Mouse (Mus musculus) right cerebral cortex, postnatal 25 days (tissue): ENCODE data around the gene Gm17622.

ENCODE experiments used
- DNase-seq: peaks from one replicate; pipeline ENCODE4 v3.0.0; 2022

Gene Gm17622

DNA sequence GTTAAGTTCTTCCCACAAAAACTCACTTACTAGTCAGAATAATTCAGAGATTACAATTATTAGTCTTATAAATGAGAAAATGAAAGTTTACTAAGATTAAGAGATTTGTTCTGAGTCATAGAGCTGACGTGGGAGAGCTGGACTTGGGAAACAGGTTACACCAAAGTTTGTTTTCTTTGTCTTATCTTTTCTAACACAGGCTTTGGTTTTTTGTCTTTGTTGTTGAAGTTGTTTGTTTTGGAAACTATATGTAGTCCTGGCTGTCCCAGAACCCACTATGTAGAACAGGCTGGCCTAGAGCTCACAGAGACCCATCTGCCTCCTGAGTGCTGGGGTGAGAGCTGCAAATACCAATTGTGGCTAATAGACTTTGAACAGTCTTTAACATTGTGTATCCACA, 20.7 kb downstream of the Gm17622 start:
- DNase-seq, result no peak

DNA sequence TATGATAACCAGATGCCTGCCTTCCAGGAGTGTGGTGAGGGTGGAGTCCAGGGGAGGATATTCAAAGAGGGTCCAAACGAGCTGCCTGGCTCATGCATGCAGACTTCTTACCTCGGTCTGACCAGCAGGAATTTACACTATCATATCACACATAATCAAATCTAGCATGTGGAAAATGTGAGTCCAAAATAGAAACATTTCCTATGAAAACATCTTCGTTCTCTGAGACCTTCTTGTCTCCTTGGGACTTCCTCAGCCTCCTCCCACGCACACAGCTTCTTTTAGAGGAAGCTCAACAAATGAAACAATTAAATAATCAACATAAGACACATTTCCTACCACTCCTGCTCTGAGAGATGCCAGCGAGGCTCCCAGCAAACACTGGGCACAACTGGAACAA, 21.4 kb downstream of the Gm17622 start:
- no peak for DNase-seq

GRCm38 (mm10) chr13:96514154-96514942, 23.8 kb downstream of the Gm17622 start:
- no peak for DNase-seq

DNA sequence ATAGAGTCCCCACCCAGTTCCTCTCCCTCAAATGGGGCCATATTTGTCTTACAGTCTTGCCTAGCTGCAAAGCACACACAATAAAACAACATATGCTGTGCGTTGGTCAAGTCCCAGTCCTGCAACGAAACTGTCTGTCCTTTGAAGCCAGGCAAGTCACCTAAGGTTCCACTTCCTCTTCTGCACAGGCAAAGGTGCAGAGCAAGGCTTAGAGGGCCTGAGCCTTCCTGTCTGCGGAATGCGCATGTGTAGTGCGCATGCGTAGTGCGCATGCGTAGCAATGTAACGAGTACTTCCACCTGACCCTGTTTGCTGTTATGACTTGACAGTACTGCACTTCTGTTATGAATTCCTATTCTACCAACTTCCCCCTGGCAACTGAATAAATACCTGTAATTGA, 25.7 kb downstream of the Gm17622 start:
- DNase-seq, result no peak

DNA sequence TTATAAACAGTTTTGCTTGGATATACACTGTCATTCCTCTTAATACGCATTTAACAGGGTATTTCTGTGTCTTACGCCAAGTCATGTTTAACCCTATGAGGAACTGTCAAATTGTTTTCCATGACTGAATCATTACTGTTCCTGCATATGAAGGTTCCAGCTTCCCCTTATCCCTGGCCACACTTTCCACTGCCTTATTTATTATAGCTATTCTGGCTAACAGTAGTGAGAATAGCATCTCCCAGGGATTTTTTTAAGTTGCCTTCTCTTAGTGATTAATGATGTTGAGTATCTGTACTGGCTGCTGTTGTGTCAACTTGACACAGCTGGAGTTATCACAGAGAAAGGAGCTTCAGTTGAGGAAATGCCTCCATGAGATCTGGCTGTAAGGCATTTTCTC, 26.8 kb downstream of the Gm17622 start:
- no peak for DNase-seq

DNA sequence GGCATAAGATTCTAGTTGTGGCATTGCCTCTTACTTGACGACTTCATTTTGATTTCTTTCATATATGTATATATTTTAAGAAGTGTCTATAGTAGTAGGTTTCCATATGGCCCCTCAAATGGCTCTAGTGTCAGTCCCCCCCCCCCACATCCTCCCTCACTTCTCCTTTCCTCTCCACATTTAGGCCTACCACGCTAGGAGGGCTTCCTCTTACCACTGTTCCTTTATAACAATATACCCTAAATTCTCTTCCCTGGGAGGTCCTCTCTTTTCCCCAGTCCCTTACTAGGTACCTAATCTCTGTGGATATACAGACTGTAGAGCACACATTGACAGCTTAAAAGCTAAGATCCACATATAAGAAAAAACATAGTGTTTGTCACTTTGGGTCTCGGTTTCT, 30.8 kb downstream of the Gm17622 start:
- no peak for DNase-seq

DNA sequence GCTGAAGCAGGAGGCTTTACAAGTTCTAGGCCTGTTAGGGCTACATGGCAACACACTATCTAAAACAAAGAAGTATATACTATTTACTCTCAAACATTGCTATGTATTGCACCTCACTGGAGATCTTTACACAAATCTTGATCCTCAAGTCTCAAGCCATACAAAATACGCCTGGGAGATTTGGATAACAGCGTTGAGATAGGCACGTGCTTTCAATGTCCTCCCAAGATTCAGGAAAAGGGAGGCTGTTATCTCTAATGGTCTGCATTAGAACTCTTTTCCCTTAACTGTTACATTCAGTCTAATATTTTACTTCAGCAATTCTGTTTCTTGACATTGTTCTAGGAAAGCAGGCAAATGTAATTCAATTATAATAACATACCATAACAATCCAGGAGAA, 36.5 kb downstream of the Gm17622 start:
- DNase-seq, result no peak

DNA sequence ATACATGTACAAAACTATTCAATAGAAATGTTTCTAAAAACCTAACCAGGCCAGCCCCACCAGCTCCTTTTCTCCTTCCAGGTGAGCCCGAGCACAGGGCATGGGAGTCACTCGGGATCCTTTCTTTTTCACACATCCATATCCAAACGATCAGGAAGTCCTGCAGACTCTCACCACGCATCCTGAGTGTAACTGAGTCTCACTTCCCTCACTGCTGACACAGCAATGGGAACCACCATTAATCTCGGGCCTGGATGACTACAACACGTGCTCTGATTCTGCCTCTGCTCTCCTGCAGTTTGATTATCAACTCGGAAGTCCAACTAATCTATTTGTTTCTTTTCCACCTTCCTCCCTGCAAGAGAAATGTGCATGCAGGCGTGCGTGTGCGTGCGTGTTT, 37.3 kb downstream of the Gm17622 start:
- DNase-seq, result no peak

GRCm38 (mm10) chr13:96528776-96529175, 38.2 kb downstream of the Gm17622 start:
- no peak for DNase-seq

GRCm38 (mm10) chr13:96529542-96529941, 39.0 kb downstream of the Gm17622 start:
- no peak for DNase-seq

DNA sequence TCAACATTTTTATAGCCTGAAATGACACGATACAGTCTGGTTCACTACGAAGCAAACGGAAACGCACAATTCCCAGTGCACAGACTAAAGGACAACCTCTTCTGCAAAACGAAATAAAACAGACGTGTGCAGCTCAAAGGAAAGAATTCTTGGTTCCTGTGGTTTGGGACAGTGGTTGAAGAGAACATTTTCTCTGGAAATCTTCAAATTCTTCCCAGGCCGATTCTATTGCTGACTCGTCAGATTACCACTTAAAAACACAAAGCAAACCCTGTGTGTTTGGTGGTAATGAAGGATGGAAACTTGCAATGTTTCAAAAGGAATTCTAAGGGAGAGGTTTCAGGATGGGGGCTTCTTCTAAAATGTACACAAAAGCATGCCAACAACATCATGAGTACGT, 39.5 kb downstream of the Gm17622 start:
- no peak for DNase-seq

- DNase-seq, result no peak
These were observed 41.6 kb downstream of the Gm17622 start for GRCm38 (mm10) chr13:96532176-96532575.

DNA sequence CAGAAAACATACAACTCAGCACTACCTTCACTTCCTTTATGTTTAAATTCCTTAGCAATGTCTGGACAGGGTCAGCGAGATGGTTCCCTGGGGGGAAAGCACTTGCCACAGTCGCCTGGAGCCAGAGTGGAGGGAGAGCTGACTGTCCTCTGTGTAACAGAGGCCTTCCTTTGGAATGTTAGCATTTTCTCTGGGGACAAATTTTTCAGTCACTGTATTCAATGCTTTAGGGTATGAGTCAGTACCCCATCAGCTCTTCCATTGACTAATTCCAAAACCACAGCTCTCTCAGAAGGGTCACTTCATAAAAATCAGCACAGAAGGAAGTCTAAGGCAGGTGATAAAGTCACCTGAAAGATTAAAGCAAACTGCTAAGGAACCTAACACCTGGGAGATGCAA, 43.2 kb downstream of the Gm17622 start:
- no peak for DNase-seq

DNA sequence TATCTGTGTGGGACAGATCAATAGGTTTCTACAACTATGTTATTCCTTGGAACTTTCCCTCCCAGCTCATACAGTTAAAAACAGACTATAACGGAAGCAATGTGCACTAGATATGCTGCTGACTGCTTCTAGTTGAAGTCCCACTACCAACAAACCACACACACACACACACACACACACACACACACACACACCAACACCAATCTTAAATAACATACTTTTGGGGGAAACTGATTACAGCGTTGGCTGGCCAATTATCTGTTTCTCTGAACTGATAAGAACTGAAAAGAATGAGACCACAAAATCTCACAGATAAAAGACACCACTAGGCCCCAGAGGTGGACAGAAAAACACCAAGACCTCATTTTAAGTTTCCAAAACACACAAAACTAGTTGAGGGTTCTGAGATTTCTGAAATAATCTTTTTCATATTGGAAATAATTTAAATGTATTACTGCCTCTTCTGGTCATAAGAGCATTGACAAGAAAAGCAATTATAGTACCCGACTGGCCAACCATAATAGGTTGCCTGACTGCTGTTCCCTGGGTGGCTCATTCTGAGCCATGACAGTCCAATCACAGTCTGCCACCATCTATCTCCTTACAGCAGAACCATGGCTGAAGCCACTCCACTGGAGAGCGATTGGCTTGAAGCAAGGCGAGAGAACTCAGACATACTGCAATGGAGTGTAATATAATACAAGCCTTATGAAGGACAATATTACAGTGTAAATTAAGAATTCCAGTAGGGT, 46.5 kb downstream of the Gm17622 start:
- no peak for DNase-seq

DNA sequence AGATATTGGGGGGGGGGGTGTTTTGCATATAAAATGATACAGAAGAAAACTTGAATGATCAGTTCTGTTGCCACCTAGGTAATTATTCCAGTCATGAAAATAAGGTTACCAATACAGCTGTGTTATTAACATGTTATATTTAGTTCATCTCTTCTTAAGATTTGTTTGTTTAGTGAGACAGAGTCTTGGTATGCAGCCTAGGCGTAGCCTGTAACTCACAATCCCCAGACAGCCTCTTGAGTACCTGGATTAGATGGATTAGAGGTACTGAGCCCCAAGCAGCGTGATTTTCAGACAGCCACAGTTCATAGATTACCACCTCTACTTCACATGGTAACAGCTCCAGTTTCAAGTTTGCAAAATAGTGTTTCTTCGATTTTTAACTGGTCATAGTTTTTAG, 47.6 kb downstream of the Gm17622 start:
- no peak for DNase-seq
